Mouse (Mus musculus): ENCODE data around the gene Fam198b.

The Fam198b gene

DNA sequence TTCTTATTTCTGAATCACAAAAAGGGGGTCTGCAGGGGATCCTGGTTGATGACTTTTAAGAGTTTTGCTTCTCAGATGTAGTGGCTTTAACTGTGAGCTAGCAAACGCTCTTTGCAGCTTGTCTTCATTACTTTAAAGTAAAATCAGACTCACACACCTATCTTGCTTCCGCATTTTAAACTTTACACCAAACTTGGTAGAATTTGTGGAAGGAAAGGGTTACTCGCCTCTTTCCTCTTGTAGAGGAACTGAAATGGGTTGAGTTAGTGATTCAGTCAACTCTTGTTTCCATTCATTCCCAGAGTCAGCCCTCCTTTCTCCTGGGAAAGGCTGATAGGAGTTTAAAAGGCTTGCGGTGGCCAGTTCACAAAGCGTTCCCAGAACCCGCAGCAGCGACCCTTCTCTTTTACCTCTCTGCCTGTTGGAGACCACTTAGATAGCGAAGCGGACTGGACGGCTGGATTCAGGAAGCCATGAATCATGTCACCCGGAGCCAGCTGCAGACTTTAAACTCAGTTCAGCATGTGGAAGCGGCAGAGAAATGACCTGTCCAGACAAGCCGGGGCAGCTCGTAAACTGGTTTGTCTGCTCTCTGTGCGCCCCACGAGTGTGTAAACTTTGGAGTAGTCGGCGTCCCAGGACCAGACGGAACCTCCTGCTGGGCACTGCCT lies 1.5 kb downstream of the Fam198b start:
- DNase-seq (ENCODE audit: low spot score): peak; percentile 30

DNA sequence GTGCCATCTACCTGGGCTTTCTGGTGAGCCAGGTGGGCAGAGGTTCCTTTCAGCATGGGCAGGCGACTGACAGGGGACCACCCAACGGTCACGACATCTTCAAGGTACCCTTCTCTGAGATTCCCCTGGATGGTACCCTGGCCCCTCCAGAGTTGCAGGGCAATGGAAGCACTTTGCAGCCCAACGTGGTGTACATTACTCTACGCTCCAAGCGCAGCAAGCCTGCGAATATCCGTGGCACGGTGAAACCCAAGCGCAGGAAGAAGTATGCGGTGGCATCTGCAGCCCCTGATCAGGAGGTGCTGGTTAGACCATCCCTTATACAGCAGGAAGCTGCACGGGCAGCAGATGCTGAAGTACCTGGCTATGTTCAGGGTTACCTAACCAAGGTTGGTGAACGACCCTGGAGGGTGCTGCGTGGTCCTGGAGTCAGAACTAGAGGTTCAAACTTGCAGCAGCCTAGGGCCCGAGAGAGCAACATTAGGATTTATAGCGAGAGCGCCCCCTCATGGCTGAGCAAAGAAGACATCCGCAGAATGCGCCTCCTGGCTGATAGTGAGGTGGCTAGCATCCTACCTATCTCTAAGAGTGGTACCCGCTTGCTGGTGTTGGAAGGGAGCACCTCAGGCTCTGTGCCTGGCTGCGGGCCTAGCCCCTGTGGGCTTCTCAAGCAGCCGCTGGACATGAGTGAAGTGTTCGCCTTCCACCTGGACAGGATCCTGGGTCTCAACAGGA lies 2.2 kb downstream of the Fam198b start:
- no peak for DNase-seq (ENCODE audit: low spot score)

DNA sequence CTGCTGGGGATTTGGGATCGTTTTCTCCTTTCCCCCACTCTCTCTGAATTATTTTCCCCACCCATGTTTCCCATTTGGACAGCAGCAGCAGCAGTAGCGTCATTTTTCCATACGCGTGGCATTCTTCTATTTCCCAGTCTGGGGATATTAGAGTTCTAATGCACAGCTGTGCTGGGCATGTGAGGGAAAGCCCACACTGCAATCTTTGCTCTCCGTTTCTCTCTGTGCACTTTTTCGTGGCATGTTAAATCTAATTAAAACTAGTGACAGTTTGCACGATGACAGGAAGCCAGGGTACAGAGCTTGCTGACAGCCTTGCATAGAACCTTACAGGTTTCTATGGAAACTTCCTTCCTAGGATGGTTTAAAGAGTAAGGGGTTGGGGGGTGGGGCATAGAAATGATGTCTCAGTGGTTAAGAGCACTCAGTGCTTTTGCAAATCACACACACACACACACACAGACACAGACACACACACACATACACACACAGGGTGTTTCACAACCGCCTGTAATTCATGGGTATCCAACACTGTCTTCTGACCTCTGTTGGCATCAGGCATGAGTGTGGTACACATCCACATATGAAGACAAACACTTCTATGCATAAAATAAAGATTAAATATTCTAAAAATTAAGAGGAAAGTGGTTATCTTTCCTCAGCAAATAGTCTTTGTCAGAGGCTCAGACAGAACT lies 3.0 kb downstream of the Fam198b start:
- no peak for DNase-seq (ENCODE audit: low spot score)

DNA sequence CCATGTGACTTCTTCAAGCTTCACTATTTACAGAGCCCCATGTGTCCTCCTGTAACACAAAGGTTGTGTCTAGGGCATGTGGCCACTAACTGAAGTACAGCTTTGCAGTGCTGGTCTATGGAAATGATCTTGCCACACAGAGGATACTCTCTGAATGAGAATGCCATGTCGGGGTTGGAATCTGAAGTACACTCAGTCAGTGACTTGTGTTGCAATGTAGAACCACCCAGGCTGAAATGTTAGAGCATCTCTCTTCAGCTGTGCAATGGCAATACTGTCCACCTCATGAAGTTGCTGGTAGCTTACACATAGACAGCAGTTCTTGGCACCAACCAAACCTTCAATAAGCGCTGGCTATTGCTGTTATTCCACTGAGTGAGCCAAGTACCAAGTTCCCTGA lies 3.6 kb downstream of the Fam198b start:
- no peak for DNase-seq (ENCODE audit: low spot score)

DNA sequence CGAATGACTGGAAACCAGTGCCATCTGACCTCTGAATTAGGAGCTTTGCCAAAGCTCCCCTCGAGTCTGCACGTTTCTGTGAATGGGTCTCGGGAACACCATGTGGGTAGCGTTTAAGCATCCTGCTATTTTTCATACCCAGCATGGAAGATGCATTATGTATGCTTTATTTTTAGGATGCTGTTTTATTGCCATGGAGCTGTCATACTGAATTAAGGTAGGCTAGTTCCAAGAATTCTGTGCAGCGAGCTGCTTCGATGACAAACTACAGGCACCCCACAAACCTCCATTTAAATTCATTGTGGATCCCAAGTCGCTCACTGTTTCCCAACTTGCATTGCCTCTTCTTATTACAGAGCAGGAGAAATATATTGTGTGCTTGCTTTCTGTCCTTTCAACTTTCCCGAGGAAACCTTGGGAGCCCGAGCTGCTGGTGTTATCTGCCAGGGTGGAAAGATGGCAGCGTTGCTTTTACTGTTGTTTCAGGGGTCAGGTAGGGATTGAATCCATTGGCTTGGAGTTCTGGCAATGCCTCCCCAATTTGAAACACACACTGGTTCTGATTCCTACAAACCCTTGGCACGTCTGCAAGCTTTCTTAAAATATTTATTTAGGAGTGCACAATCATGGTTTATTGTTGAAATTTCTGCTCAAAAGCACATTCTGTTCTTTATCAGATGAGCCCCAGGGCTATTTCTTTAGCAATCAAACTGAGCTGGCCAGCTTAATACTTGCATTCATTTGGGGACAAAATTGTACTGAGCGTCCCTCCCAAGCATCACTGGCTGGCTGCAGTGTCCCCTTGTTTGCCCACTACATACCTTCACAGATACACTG lies 13.4 kb downstream of the Fam198b start:
- DNase-seq (ENCODE audit: low spot score): no peak

DNA sequence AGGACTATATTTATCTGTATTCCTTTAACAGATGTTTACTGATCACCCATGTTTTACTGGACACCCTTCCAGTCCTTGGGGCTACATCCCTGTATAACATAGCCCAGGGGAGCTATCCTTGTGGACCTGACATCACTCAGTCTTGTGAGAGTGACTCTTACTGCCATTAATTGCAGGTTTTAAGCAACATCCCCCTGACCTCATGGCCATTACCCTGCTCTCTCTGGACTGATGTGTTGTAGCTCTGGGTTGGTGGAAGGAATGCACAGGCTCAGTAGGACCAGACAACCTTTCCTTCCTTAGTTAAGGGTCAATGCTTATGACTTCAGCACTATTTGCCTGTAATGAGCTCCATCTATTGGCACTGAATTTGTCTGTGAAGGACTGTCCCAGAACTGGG lies 14.2 kb downstream of the Fam198b start:
- DNase-seq (ENCODE audit: low spot score): no peak

DNA sequence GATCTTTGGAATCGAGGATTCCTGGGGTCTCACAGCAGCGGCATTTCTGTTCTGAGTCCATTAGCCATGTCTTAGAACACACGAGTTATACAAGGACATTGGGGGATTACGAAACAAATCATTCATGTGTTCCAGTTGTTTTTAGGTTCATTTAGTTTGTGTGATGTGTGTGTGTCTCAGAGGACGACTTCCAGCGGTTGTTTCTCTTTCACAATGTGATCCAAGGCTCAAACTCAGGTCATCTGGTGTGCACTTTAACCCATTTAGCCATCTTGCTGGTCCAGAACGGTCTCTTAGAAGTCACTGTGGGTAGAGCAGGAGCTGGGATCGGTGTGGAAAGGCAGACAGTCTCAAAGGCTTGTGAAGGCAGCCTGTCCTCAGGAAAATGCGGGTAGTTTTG lies 15.6 kb downstream of the Fam198b start:
- DNase-seq (ENCODE audit: low spot score): no peak

DNA sequence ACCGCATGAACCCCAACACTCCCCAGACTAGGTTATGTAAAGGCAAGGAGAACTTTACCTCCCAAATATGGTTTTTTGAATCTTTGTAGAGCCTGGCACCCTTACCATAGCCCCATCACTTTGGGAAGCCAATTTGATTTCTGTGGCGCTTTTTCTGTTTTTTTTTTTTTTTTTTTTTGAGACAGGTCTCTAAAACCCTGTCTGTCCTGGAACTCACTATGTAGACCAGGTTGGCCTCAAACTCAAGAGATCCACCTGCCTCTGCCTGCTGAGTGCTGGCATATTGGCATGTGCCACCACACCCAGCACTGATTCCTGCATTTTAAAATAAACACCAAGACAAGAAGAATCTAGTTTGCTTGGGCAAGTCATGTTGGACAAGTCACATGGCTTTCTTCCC lies 16.2 kb downstream of the Fam198b start:
- DNase-seq (ENCODE audit: low spot score): no peak

DNA sequence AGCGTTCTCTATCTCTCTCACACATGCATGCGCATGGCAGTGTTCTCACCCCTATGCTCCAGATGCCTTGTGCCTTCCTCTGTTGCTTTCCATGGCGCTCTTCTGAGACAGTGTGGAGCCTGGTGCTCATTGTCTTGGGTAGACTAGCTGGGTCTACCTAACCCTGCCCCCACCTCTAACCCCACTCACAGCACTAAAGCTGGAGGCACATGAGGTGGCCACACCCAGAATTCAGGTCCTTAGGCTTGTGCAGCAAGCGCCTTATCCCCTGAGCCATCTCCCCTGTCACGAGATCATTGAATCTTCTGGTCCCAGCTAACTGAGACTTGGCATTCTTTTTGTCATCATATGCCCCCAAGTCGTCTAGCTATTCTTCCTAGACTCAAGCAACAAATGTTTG lies 17.0 kb downstream of the Fam198b start:
- DNase-seq (ENCODE audit: low spot score): no peak

DNA sequence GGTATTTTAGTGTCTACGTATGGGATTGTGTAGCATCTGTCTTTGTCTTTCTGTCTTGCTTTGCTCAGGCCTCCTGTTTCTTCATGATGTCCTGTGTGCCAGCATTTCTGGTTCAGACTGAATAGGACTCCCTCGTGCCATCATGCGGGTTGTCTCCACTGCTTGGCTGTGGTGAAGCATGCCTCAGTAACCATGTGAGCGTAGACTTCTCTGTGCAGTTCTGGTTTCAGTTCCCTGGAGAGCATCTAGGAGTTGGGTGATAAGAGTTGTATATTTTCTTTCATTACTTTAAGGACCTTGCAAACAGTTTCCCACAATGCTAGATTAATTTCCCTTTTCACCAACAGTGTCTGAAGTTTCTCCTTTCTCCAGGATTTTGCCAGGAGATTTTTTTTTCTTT lies 17.4 kb downstream of the Fam198b start:
- no peak for DNase-seq (ENCODE audit: low spot score)

DNA sequence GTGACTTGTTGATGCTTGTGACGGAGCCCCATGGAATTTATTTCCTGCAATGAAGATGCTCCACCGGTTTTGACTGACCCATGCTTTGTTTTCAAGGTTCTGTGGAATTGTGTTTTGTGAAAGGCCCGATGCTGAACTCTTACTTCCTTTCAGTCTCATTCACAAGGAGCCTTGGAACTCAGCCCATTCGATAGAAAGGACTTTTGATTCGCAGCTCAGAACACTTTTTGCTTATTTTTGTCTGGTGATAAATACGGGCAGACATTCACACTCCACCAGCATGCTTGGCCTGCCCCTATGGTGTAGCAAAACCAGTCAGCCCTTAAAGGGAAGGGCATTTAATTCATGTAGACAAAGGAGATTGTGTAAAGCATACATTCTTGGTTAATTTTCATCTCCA lies 19.5 kb downstream of the Fam198b start:
- no peak for DNase-seq (ENCODE audit: low spot score)

DNA sequence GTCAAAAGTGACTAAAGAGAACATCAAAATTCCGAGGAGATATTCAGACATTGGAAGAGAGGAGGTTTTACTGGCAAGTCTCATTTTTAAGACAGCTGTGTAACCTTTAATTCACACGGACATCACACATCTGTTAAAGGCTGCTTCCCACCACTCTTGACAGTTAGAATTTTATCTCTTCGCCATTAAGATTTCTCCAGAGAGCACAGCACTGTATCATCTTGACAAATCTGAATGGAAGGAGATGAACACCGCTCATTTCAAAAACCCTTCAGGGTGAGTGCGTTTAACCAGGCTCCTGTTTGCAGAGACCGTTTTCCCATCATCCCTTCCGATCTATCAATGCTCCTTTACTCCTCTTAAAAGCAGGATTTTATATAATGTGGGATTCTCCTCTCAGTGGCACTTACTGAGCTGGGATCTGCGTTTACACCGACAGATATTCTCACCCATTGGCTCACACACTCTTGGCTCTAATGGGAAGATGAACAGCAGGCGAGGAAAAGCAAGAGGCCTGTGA lies 20.0 kb downstream of the Fam198b start:
- DNase-seq (ENCODE audit: low spot score): no peak

DNA sequence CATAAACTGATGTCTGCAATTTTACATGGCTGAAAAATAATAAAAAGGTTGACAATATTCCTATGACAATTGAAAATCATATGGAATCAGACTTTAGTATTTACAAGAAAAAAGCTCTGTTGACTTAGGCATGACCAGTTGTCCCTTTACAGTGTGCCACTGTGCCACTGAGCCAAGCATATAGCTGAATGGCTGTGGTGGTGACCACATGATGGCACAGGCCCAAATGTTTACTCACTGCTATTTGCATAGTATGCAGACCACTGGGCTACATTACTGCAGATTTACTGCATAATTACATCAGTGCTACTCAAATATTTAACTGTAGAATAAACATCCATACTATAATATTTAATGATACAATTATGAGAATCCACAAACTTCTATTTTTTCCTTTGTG lies 21.1 kb downstream of the Fam198b start:
- no peak for DNase-seq (ENCODE audit: low spot score)

DNA sequence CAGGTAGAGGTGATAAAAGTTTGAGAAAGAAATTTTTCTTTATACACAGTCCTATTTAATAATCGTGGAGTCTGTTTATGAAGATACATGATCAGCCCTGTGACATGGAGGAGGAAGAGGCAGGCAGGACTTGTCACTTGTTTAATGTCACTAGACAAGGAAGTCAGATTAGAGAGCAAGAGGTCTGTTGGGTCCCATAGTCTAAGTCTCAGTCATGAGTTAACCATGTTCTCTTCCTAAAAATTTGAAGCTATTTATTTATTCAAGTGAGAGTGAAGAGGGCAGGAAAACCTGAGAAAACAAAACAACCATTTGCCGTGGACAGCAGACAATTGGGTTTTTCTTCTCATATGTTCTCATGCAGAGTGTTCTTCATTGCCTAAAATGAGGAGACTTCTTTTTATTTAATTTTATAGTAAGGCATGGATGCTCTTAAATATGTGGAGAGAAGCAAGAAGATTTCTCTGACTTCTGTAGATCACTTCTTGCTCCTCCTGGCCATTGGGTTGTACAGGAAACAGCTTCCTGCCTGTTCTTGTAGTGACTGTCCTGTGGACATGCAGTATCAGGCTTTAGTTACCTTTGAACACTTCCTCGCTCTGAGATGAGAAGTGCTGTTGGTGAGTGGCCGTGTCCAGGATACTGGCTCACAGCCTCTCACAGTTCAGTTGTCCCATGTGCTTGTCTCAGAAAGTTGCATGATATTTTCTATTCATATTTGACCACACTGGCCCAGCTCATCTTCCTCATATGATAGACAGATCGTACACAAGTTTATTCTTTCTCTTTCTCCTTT lies 22.1 kb downstream of the Fam198b start:
- no peak for DNase-seq (ENCODE audit: low spot score)

DNA sequence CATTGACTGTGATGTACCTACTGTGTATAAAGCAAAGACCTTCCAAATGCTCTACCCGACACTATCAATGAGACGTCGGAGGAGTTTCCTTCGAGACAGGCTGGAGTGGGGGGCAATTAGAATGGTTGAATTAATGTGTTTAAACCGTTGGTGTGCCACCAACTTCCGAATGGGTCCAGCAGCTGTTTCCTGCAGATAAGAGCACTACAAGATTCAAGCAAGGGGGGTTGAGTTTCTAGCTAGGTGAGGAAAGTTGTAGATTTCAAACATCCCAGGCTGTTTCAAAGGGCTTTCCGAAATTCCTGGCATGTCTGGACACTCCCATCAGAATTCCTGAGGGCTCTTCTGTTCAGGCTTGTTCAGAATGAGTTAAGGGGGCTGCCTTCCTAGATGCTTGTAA lies 22.9 kb downstream of the Fam198b start:
- no peak for DNase-seq (ENCODE audit: low spot score)

DNA sequence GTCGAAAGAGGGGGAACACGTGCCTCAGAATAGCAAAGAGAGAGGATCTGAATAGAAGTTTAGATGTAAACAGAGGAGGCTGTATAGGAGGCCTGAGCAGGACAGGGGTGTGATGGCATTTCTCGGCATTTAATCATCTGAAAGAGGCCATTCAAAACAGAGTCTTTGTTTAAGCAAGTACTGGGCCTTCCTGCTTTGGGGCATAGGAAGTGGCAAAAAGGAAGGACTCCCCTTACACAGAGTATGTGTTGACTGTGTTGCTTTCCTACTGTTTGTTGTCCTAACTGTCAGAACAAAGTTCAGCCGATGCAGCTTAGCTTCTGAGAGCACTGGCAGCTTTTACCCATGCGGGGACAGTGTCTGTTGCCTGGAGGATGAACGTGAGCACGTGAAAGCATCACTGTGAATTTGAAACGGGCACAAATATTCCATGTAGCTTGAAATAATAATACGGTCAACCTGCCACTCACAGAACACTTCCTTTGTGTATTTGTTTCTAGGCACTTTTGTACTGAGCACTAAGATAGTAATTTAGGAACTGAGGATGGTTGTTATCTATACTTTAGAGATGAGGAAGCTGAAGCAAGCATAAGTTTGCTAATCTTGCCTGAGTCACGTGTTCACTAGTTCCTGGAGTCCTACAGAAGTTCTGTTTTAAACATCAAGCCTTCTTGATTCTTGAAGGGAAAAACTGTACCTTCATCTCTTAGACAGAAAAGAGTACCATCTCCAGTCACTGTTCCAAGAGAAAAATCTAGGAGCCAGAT lies 26.2 kb downstream of the Fam198b start:
- no peak for DNase-seq (ENCODE audit: low spot score)

DNA sequence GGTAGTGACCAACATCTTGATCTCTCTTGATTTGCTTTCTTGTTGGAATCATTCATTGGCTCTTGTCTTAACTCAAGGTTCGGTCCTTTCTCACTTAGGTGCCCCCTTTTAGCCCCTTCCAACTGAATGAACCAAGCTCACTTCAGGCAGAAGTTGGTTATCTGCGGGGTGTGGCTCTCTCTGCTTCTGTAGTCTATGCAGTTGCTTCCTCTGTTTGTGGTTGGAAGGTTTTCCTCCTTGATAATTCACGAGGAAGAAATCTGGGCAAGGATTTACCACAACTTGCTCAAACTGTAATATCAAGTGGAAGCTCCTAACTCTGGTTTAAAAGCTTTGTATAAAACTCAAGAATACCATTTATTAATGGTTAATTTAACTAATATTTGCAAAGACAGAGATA lies 26.8 kb downstream of the Fam198b start:
- no peak for DNase-seq (ENCODE audit: low spot score)

DNA sequence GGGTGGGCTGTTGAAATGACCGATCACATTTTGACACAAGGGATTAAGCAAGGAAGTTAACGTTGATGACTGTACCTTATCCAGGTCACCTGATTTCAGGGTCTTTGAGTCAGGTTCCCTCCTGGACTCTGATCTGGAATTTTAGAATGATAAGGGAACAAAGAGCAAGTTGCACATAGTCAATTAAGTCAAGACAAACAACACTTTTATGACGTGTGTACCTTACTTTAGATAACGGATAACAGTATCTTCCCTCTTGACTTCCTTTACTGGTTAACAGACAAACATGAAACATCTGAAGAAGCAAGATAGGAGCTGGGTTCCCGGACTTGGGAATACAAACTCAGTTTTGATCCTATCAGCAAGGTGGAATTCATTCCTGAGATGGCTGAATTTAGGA lies 29.7 kb downstream of the Fam198b start:
- DNase-seq (ENCODE audit: low spot score): no peak

DNA sequence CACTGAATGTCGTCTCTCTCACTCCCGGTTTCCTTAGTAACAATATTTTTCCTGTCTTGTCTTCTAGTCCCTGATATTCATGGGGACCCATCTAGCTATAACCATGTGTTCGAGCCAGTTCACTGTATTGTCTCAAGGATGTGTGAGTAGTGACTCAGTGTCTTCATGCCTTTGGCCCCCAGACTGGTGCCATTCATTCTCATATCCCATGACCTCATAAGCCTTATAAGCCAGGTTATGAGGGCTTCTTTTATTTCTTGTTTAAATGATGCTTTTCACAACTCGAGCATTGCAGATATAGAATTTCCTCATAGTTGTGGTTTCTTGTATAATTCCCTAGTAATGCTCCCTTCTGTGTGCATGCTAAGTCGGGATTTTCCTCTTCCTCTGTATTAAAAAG lies 31.9 kb downstream of the Fam198b start:
- DNase-seq (ENCODE audit: low spot score): no peak

DNA sequence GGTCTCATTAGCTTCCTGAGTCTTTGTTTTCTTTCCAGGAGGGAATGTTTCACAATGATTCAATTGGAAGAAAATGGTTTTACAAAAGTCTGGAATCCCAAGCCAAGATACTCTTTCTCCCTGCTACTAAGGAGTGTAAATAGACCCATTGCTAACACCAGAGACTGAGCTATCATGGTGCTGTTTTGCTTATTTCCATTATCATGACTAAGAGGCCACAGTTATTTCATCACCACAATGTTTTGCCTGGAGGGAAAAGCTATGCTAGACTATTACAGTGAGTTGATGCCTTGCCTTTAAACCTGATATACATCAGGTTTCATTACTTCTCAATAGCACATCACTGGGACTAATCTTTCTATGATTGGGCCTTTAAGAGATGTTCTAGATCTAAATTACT lies 34.4 kb downstream of the Fam198b start:
- no peak for DNase-seq (ENCODE audit: low spot score)

Data from ovary, postnatal 10 days (tissue).